Mouse (Mus musculus): ENCODE measurements at regions not wholly inside any gene's neighbourhood (a gene's known extent, or its start where the extent isn't known, plus 50 kb on each side); places are given as distances from the start of the nearest gene placed in this dataset.

GRCm38 (mm10) chr2:9193195-9193594, 687.9 kb upstream of the 4930412O13Rik start:
- H3K9ac ChIP-seq (ENCODE audit: low read depth, low read length), result no peak overlapping the region
- H3K4me1 ChIP-seq (ENCODE audit: control insufficient read depth, insufficient read depth, low read length), result no peaks in the 10 kb centered on the region
- TF ChIP-seq CTCF (IDR thresholded peaks at IDR 0.05) (no peak), EP300 (IDR thresholded peaks at IDR 0.05; ENCODE audit: insufficient read depth, low read depth, low read length) (no peak), POLR2A (IDR thresholded peaks at IDR 0.05; ENCODE audit: insufficient read depth, low read depth, low read length) (no peak)
- no peaks in the 10 kb centered on the region for H3K27me3 ChIP-seq (ENCODE audit: control insufficient read depth, insufficient read depth, low read length)
- no peaks in the 10 kb centered on the region for H3K79me2 ChIP-seq (replicated peaks; ENCODE audit: control insufficient read depth, insufficient read depth, low read length)
- no peak overlapping the region for H3K4me3 ChIP-seq
- intact Hi-C loops (cut with DNase I), result no loop called here
- H3K27ac ChIP-seq, result no peak overlapping the region
- WGBS, result 82% methylated on average over 6 of the region's 6 CpGs
- no peak for DNase-seq
- no peaks in the 10 kb centered on the region for H3K36me3 ChIP-seq (ENCODE audit: control insufficient read depth, insufficient read depth, low read length)

GRCm38 (mm10) chr2:9197025-9197424, 684.0 kb upstream of the 4930412O13Rik start:
- Histone ChIP-seq H3K4me3 (no peak overlapping the region), H3K9ac (ENCODE audit: low read depth, low read length) (no peak overlapping the region), H3K4me1 (ENCODE audit: control insufficient read depth, insufficient read depth, low read length) (no peaks in the 10 kb centered on the region), H3K27me3 (ENCODE audit: control insufficient read depth, insufficient read depth, low read length) (no peaks in the 10 kb centered on the region), H3K36me3 (ENCODE audit: control insufficient read depth, insufficient read depth, low read length) (no peaks in the 10 kb centered on the region), H3K27ac (no peak overlapping the region), H3K79me2 (replicated peaks; ENCODE audit: control insufficient read depth, insufficient read depth, low read length) (no peaks in the 10 kb centered on the region)
- intact Hi-C loops (cut with DNase I), result no loop called here
- no peak for DNase-seq
- WGBS, result 46% methylated on average over 3 of the region's 3 CpGs
- TF ChIP-seq POLR2A (IDR thresholded peaks at IDR 0.05; ENCODE audit: insufficient read depth, low read depth, low read length), result no peak
- no peak for TF ChIP-seq EP300 (IDR thresholded peaks at IDR 0.05; ENCODE audit: insufficient read depth, low read depth, low read length)
- TF ChIP-seq CTCF (IDR thresholded peaks at IDR 0.05), result no peak

GRCm38 (mm10) chr2:9207963-9208362, 673.1 kb upstream of the 4930412O13Rik start:
- WGBS, result 69% methylated on average over 4 of the region's 4 CpGs
- no peaks in the 10 kb centered on the region for H3K27me3 ChIP-seq (ENCODE audit: control insufficient read depth, insufficient read depth, low read length)
- intact Hi-C loops (cut with DNase I), result no loop called here
- no peak overlapping the region for H3K27ac ChIP-seq
- TF ChIP-seq EP300 (IDR thresholded peaks at IDR 0.05; ENCODE audit: insufficient read depth, low read depth, low read length) (no peak), POLR2A (IDR thresholded peaks at IDR 0.05; ENCODE audit: insufficient read depth, low read depth, low read length) (no peak), CTCF (IDR thresholded peaks at IDR 0.05) (no peak)
- no peak overlapping the region for H3K4me3 ChIP-seq
- no peaks in the 10 kb centered on the region for H3K4me1 ChIP-seq (ENCODE audit: control insufficient read depth, insufficient read depth, low read length)
- no peaks in the 10 kb centered on the region for H3K79me2 ChIP-seq (replicated peaks; ENCODE audit: control insufficient read depth, insufficient read depth, low read length)
- DNase-seq, result no peak
- H3K9ac ChIP-seq (ENCODE audit: low read depth, low read length), result no peak overlapping the region
- no peaks in the 10 kb centered on the region for H3K36me3 ChIP-seq (ENCODE audit: control insufficient read depth, insufficient read depth, low read length)
